Mouse (Mus musculus): ENCODE measurements around the gene Frmd4b.
A peak's percentile ranks its signal among the peaks of the same experiment; 100 is the strongest.

Gene Frmd4b

DNA sequence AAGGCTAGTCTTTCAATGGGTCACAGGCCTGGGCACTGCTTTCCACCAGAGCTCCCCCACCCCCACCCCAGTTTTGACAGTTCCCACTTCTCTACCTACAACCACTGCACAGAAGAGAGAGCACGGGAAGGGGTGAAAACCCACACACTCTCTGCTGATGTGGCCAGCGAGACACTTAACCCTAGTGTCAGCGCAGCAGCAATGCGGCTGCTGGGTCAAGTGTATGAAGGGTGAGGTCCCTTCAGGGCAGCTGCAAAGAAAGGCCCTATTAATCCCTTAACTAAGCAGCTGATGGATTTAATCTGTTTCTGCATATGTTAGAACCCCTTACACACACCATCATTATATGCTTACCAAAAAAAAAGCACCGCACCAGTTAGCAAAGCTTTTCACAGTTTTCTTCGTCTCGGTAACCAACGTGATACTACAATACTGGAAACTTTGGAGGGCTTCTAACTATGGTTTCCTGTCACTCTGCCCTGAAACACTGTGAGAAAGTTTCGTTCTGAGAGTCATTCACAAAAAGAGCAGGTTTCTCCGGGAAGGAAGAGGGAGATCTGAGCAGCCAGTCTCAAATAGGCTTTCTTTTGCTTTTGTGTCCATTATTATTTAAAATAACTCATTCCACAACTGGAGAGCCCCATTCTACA is 264.7 kb downstream of the Frmd4b start:
- DNase-seq = no peak

DNA sequence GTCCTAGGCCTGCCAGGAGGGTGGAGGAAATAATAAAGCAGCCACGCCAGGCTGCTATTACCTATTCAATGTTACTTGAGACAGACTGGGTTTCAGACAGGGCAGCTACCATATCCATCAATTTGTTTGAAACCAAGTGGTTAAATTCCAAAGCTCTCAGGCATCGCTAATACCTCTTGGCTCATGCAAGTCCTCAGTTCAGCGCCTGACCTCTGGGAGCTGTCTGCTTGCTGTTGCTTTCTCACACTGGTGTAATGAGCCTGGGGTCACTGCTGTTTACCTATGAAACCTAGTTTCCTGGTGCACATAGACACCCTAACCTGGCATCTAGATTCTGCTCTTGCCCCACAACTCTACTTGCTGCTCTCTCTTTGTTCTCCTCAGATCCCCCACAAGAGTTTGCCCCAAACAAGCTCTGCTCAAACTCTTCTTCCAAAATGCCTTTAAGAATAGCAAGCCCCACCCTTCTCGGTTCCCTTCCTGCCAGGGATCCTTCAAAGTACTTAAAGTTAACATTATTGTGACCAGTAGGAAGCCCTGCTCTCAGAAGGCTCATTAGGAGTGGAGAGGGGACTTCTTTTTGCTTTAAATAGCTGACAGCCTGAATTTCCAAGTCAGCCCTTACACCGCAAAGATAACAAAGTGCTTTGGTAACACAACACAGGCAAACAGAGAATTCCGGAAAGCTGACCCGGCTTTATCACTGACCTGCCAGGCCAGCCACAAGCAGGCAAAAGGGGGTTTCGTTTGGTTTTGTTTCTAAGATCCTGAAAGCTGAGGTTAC is 267.8 kb downstream of the Frmd4b start:
- no peak for DNase-seq

DNA sequence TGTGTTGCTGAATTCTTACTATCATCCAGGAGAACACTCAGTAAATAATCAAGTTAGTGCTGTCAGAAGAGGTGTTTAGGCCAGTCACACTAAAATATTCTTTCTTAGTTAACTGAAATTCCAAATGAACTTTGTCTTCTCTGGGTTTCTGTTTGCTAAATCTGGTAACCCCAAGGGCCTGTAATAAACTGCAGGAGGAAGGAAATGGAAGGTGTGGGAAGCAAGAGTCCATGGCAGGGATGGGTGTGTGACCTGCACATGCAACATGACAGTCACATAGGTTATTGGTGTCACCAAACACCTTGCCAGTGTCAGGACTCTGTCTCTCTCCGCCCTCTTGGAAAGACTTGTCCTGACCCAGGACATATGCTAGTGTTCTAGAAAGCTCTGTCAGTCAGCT is 270.4 kb downstream of the Frmd4b start:
- no peak for DNase-seq

DNA sequence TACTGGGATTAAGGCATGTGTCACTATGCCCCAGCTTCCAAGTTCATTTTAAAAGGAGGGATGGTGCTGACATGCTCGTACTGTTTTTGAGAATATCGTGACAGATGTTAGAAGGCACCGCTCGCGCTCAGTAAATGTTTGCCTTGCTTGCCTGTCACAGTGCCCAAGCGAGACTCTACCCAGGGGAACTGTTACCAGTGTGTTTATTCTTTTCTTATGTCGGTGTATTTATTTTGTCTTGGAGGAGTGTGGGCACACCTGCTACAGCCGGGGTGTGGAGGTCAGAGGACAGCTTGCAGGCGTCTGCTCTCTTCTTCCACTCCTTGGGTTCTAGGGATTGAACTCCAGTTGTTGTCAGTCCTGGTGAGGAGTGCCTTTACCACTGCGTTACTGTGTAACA is 270.8 kb downstream of the Frmd4b start:
- no peak for DNase-seq

DNA sequence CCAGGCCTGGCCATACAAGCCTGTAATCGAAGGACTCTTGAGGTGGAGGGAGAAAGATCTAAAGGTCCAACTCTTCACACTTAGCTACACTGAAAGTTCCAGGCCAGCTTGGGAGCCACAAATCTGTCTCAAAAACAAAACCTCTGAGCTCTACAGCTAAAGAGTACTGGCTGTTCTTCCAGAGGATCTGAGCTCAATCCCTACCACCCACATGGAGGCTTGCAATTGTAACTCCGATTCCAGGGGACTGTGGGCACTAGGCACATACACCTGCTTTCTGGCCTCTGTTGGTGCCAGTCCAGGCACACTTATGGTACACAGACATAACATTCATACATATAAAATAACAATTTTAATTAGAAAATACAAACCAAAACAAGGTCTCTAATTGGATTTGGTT is 271.4 kb downstream of the Frmd4b start:
- no peak for DNase-seq

DNA sequence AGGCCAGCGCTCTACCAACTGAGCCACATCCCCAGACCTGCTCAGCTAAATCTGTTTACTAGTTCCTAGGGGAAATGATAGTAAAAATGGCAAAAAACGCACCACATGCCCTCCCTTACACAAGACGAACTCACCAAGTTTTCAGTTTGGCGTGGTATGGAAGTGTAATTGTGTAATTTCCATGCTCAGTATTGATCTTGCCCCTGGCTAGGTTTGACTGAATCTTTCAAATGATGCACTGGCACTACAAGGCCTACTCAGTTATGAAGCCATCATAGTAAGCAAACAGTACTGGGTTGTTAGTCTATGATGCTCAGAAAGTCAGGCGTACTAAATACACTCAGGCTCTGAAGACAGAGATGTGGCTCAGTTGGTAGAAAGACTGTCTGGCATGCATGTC is 275.2 kb downstream of the Frmd4b start:
- DNase-seq = no peak

DNA sequence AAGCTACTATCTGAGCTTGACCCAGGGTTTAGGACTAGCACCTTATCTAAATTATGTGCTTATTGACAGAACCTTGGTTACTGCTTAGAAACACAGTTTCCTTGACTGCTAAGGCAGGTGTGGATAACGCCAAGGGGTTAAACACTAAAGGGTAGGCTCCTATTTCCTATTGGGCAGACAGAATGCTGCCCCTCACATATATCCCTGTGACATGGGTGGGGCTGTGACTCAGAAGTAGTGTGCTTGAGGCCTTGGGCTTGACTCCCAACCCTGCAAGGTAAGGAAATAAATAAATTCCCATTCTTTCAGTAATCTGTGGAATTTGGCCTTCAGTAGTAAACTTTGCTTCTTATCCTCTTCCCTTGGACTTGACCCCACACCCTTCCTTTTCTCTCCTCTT is 275.7 kb downstream of the Frmd4b start:
- DNase-seq = no peak

DNA sequence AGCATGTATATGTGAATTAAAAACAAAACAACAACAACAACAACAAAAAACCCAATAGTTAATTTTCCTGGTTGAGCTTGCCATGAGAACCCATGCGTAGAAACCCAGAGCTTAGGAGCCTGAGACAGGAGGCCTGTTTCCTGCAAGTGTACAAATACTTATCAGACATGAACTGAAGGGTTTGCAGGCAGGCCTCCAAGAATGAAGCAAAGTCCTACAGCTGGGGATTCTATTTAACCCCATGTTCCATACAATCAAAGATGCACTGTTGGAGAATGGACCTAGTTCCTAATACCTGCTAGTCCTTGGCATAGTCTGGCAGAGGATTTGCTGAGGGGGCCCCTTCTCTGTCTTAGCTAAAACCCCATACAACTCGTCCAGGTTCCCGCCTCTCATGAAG is 276.2 kb downstream of the Frmd4b start:
- no peak for DNase-seq

DNA sequence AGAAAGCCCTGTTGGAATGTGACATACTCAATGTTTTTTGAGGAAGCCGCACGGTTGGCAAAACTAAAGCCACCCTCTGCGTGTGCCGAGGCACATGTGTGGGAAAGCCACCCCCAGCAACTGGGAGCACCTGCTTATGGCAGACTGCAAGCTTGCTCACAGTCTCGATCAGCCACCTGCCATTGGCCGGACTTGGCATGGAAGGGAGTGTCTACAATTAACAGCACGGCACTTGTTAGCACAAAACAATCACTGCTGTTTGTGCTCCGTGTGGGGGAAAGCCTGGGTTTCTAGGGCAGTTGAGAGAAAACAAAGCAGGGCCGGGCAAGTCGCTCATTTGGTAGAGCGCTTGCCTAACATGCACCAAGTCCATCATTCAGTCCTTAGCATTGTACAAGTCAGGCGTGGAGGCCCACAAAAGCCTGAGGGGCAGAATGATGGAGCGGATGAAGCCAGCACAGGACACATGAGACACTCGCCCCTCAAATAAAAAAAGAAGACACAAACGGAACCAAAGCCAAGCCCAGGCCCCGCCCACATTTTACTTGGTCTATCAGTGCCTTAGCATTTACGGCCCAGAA is 277.0 kb downstream of the Frmd4b start:
- DNase-seq = peak; percentile 9

DNA sequence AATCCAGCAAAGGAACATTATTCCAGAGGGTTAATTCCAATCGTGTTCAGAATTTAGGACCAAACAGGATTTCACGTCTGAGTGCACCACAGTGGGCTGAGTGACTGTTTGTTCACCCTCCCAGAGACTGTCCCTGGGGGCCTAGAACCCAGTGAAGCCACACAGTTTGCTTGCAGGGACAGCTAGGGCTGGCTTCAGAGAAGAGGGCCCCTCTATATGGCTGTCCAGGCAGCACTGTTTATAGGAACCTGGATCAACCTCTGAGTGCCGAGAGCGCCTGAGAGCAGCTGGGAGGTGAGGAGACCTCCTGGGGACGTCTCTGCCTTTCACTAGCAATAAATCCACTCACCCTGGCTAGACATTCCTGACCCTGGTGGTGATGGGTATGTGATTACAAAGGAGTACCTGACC is 278.1 kb downstream of the Frmd4b start:
- no peak for DNase-seq

DNA sequence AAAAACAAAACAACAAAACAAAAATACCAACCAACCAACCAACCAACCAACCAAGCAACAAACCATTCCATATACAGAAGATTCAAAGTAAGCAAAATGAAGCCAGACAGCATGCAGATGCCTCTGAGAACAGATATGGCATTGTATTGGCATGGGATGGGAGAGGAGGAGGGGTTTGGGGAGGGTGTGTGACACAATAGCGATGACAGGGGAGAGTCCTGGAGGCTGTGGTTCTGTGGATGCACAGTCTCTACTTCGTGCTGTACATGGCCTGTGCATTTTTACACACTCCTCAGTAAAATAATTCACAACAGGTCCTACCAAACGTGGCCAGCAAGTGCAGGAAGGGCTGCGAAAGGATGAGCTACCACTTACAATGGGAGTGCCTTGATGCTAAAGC is 278.5 kb downstream of the Frmd4b start:
- no peak for DNase-seq

DNA sequence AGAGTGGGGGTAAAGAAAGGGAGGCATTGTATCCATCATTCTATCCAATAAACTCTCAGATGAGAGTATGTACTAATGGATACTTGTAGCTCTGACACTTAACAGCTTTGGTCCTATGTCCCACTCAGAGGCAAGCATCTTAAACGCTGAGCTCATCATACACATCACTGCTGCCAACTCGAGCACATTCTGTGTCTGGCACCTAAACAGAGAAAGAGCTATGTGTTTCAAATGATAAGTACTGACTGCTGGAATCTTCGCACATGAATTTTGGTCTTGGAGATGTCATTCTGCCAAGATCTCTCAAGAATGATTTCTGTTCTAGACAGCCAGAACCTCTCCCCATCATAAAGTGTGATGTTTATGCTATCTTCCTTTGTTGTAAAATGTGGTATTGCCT is 284.0 kb downstream of the Frmd4b start:
- DNase-seq = no peak

DNA sequence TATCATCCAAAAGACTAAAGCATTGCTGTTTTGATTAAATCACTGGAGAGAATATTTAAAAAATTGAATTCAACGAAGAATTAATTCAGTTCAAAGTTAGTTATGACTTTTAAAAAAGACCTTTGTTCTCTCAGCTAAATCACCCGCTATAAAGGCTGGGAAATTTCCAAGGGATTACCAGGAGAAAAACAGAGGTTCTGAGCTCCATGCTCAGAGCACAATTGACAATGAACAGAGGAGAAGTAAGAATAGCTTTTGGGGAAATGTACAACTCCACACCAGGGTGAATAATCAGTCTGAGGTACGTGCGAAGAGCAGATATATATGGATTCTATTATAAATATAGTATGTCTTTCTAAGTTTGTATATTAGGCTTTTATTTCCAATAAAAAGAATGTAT is 293.4 kb downstream of the Frmd4b start:
- no peak for DNase-seq

DNA sequence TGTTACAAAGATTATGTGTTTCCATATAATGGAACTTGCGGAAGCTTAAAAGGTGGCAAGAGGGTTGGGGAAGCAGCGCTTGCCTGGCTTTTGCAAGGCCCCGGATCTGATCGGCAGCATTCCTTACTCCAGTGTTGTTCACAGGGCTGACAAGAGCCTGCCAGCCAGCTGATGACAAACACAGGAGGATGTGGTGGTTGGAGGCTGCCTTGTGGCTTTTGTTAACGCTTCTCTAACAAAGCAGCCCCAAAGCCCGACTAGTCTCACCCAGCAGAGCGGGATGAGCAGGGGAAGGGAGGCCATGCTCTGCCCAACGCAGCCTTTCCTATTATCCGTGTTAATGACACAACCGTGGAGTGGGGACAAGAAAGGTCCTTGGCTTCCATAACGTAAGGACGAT is 295.2 kb downstream of the Frmd4b start:
- no peak for DNase-seq

DNA sequence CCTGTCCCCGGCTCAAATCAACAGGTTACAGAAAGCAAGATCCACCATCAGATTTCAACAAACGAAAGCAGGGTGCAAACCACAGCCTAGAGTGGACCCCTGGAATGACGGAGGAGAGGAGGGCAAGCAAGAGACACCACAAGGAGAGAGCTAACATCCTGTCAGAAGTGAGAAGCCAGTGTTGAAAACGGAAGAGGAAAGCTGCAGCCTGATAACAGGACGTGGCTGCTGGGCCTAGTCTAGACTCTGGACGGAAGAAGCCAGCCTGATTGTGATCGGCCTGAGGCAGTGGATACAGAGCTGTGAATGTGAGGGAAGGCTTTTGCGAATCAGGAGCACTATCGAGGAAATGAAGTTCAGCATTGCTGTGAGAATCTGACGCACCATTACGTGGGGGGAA is 296.2 kb downstream of the Frmd4b start:
- DNase-seq = no peak

DNA sequence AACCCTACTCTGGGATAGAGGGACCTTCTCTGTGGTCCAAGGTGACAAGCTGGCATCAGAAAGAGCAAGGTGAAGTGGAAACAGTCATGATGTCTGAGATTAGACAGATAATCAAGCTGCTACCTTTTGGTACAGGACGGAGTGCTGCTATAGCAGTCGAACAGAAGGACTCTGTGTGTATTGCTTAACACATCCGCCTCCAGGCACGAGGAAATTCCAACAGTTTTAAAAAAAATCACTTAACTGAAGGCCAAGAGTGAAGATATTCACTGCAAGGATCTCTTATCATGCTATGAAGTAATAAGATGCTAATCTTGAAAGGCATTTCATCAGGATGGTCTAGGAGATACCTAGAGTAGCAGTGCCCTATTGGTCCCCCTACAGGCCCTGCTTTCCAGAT is 298.3 kb downstream of the Frmd4b start:
- no peak for DNase-seq

DNA sequence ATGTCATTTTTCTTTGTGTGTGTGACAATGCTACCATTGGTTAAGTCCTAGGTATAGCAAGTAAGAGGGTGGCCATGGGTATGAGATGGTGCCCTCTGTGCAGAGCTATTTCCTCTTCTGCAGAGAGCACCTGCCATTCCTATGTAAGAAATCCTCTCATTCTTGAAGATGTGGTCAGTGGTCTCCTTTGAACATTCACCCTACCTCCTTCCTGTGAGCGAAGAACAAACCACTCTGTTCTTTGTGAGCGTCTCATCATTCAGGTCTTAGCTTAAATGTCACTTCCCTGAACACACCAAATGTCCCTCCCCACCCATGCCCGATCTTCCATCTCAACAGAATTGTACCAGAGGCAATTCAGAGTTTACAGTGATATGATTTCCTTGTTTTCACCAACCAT is 299.4 kb downstream of the Frmd4b start:
- DNase-seq = no peak

DNA sequence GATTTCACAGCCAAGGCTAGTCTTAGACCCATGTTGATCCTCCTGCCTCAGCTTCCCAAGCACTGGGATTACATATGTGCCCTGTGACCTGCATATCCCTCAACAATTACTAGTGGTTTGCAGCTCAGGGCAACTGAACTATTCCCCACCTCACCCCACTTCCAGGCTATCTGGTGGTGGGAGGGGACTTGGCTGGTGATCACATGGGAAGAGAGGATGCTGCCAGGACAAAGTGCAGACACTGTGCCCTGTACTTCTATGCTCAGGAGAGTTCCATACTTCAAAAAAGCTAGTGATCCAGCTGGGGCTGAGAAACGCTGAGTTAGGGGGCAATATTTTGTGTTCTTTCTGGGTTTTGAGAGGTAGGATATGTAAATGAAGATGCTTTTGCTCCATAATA is 300.6 kb downstream of the Frmd4b start:
- no peak for DNase-seq

DNA sequence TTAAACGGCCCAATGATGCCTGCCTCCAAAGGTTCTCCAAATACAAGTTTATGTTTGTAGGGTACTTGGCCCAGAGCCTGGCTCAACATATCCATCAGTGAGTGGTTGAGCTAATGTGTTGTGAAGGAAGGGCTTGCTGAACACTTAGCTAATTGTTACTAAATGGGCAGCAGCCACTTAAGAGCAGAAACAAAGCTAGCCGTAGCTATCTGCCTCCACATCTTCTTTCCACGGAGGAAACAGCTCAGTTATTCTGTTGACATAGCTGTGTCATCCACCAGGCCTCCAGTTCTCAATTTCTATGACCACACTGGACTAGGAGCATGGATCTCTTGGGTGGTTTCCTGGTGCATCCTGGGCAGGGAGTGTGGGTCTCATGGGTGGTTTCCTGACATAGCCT is 302.0 kb downstream of the Frmd4b start:
- DNase-seq = no peak

DNA sequence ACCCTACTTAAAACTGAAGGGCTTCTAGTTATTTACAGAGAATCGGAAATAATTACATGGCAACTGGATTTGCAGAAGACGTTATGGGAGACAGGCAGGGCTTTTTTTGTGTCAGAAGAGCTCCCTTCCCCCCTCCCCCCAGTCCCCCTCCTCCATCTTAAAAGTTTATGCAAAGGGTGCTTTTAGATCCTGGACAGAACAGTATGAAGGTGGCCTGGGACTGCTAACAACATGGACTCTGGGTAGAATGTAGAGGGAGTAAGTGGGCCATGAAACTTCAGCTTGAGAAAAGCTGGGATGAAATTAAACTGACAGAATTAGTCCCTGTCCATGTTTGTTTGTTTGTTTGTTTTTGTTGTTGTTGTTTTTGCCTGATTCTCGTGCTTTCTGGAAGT is 304.8 kb downstream of the Frmd4b start:
- no peak for DNase-seq

DNA sequence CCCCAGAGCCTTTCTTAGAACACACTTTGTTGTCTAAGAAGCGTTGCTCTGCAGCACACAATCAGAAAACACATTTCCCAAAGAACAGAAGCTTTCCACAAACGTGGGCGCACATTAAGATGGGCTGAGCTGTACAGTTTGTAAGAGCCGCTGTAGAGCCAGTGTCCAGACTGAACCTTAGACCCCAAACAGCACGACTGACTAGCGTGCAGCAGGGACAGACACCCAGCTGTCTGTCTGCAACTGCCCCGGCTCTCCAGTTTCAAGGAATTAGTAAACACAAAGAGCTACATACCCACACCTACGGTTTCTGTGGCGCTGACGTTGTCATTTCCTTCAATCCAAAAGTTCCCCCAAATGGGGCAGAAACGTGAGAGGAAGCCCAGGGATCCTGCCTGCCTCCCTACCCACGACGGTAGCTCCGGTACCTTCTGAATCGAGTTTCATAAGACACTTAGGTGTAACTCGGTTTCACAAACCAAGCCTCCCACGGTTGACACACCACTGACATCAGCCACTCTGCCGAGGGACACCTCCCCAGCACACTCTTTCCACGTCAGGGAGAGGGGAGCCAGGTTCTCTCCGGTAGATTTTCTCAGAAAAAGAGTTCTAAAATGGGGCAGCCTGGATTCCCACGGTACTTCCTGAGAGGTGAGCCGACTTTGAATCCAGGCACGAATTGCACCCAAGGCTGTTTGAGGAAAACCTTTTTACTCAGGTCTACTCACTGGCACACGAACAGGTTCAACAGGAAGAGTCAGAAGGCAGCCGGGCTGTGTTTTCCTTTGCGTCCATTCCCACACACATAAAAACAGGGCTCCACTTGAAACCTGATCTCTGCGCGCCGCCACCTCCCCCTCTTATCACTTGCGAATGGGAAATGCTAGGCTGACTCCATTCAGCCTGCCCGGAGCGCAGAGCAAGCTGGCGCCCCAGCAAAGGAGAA is 305.5 kb downstream of the Frmd4b start:
- DNase-seq = peak; percentile 37

DNA sequence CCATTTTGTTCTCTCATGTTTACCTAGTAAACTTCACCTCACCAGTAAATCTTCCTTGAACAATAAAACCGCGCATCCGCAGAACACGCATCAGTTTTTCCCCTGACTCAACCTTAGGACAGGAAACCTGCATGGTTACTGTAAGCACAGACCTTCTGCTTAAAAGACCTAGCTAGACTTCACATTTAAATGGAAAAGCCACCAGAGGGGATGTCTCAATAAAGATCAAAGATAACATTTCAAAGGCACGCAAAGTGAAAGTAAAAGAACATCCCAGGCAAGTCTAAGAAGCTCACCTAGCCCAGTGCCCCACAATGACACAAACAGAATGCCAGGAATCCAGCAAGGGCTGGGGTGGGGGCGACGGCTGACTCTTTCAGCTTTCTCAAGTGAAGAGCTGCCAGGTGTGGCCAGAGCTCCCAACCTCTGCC is 306.4 kb downstream of the Frmd4b start:
- DNase-seq = no peak

DNA sequence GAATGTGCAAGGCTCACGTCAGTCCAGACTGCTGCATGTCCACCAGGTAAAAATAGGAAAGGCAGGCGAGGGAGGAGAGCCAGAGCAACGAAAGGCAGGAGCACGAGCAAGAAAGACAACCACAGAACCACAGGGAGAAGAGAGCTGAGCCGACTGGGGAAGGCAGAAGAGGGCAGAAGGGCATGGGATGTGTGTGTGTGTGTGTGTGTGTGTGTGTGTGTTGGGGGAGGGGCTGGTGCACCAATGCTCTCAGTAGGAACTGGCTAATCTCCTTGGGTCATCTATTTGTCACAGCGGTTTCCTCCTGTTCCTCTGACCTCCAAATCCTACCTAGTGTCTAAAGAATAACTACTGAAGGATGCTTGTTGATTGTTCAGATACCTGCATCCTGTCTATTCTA is 308.2 kb downstream of the Frmd4b start:
- no peak for DNase-seq

Measured in right cerebral cortex, postnatal 4 days (tissue).